Mouse (Mus musculus) CD8-positive naive resting alpha-beta T cell, adult 2 months (primary cell): ENCODE measurements around the gene Slc25a47.
A peak's percentile ranks its signal among the peaks of the same experiment; 100 is the strongest.

ENCODE experiments used
- DNase-seq, 2 experiments: peaks; one replicate each; pipeline ENCODE4 v3.0.0; 2022; ENCODE audit warnings: low read depth in 2 of 2, low spot score in 2 of 2

Slc25a47 gene

GRCm38 (mm10) chr12:108857589-108858184, 21.8 kb downstream of the Slc25a47 start:
- DNase-seq, result no peak

- DNase-seq, result no peak
Measured at GRCm38 (mm10) chr12:108858486-108858885, 22.6 kb downstream of the Slc25a47 start.

GRCm38 (mm10) chr12:108865007-108865494, 29.2 kb downstream of the Slc25a47 start:
- no peak for DNase-seq

DNA sequence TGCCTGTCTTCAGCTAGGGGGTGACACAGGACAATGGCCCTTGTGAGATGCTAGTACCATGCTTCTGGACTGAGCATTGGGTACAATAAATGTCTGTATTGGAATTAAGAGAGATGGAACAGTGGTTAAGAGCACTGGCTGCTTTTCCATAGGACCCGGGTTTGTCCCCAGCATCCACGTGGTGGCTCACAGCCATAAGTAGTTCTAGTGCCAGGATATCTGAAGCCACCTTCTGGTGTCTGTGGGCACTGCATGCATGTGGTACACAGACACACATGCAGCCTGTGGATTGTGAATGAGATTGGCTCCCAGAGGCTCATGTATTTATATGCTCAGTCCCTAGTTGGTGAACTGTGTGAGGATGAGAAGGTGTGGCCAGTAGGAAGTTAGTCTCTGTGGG, 33.7 kb downstream of the Slc25a47 start:
- DNase-seq, result peak in 1 of 2 experiments; percentile 8

- no peak for DNase-seq
Measured at GRCm38 (mm10) chr12:108873122-108873521, 37.3 kb downstream of the Slc25a47 start.

DNA sequence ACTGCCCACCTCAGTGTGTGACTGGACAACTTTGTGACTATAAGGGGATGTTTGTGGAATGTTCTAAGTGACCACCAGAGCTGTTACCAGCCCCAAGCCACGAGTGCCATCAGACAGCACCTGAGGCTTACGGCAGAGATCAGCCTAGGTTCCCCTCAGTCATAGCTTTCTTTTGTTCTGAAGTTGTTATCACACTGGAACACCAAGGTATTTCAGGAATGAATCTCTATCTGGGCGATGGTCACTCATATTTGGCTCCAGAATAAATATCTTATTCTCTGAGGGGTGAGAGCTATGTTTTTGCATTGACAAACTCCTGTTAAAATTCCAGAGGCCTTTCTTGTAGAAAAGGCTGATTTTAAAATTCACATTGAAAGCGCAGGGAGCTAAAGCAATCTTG, 43.3 kb downstream of the Slc25a47 start:
- no peak for DNase-seq

DNA sequence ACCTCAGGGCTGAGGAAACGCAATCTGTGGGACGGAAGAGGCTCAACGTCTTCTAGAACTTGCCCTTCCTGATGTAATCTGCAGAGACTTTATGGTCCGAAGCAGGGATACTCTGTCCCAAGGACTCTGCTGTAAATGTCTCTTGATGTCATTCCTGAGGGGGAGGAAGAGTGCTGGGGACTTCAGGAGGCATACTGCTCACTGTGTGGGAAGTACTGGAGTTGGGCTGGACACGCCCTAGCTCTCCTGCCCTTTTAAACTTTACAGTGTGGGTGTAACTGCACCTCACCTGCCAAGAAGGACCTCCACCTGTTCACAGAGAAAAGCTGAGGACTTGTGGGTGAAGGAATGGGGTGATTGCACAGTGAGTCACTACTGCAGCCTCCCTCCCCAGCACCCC, 44.8 kb downstream of the Slc25a47 start:
- DNase-seq, result no peak

DNA sequence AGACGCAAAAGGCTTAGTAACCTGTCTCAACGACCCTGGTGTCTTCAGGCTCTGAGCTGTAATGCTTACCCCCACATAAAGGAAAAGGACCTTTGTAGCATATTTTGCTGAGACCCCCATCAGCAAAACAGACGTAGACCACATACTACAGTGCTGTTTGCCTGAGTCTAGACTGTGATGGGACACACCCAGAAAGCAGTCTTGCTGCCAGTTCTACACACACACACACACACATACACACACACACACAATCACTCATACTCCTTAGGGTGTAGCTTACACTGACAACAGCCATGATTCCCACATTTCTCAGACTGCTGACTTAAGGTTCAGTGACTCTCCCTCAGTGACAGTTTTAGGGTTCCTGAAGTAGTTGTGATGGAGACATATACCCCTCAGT, 45.3 kb downstream of the Slc25a47 start:
- no peak for DNase-seq

DNA sequence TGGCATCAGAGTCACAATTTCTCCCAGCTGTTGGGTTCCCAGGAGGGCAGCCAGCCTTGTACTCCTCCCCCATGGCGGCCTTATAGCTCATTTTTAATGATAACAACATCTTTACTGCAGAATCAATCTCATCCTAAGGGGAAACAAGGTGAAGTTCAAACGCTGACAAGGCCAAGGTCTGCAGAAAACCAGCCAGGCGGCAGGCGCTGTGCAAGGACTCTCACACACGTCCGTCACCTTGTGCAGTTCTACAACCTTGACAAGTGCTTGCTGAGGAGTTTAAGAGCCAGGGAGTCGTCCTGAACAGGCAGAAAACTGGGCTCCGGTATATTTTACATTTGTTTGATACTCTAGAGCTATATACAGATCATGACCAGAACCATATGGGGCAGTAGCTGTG, 46.9 kb downstream of the Slc25a47 start:
- no peak for DNase-seq

- DNase-seq, result no peak
Measured at GRCm38 (mm10) chr12:108885906-108886305, 50.1 kb downstream of the Slc25a47 start.

DNA sequence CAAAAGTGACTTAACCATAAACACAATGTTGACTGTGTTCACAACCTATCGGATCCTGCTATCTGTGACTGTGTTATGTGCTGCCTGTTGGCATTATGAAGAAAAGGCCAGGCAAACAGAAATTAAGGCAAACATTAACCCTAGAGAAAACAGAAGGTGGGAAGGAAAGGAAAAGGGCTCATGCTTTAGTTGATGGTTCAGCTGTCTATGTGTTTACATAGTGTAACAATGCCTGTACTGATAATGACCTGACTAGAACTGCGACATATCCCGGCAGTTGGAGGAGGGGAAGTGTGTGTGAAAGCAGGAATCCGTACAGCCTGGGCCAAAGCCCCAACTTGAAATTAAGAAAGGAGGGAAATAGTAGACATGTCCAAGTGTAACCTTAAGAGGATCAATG, 51.2 kb downstream of the Slc25a47 start:
- DNase-seq, result no peak

DNA sequence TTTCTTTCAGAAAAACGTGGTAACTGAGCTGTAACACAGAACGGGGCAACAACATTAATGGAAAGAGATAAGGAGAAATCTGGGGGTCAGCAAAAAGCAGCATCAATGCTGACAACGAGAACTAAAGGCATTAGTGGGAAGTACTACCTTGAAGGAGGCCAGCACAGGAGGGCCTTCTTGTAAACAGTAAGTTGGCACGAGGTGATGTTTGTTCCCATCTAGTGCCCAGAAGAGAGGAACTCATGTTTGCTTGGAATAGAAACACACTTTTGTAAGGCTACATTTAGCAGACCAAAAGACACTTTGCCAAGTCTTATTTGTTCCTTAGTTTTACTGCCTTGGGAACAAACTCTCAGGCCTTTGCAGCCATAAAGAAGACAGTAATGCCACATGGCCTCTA, 52.8 kb downstream of the Slc25a47 start:
- no peak for DNase-seq

DNA sequence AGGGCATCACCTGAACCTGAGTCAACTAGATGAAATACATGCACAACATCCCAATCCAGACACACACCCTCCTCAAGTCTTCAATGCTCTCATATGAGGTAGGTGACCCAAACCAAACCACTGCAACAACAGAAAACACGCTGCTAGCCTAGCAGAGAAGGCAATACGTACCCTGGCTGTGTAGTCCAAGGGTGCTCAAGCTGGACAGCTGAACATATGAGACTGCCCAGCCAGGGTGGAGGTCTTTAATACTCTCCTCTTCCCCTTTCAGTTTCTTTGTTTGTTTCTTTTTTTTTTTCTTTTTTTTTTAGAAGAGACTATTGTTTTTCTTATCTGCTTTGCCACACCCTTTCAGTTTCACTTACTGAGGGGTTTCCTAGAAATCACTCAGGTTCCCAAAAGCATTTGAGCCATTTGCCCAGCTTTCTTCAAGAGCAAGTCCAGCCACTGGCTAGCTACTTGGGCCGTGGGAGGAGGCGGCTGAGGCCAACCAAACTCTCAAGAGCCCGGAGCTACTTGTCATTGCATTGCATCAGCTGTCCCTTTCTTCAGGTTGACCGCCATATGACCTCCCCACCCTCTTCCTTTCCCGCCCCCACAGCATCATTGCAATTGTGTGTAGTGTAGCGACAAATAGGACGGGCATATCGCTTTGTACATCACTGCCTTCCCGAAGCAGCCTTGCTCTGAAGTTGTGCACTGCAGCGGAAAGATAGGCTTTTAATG, 57.3 kb downstream of the Slc25a47 start, which contains the start of gene Wdr25:
TSS of gene Wdr25 (plus strand) at position 643 of the 726 bp plus-strand sequence.
- no peak for DNase-seq

DNA sequence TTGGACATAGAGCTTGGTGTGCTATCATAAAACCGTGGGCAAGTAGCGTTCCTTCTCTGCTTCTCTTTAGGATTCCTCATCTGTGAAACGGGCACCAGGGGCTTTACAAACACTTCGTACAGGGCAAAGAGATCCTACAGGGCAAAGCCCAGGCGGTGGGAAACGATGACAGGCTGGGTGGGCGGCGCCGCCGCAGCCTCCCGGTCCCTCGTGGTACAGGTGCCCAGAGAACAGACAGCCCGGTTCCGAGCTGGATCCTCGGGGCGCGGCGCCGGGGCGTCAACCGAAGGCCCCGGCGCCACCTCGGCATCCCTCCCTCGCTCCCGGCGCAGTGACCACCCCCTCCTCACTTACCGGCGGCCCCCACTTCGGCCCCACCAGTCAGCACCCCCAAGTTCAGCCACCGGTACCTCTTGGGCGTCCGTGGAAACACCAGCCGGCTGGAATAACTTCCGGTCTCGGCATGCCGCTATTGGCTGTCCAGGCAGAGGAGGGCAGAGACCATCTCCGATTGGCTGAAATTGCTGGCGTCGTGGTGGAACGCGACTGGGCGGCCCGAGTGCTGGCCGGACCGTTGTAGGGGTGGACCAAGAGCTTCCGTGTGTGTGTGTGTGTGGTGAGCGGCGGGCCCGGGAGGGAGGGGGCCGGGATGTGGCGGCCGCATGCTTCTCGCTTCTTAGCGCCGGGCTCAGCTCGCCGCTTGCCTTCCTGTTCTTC, 58.0 kb downstream of the Slc25a47 start, which contains the start of gene Wars:
TSS of gene Wars (minus strand) at position 460 of the 717 bp plus-strand sequence.
- peak; percentile 86 to 87 for DNase-seq

- DNase-seq, result no peak
Measured at GRCm38 (mm10) chr12:108894432-108894816, 58.6 kb downstream of the Slc25a47 start.

GRCm38 (mm10) chr12:108896006-108896405, 60.2 kb downstream of the Slc25a47 start:
- peak in 1 of 2 experiments; percentile 11 for DNase-seq

GRCm38 (mm10) chr12:108901346-108901745, 65.5 kb downstream of the Slc25a47 start:
- DNase-seq, result no peak

DNA sequence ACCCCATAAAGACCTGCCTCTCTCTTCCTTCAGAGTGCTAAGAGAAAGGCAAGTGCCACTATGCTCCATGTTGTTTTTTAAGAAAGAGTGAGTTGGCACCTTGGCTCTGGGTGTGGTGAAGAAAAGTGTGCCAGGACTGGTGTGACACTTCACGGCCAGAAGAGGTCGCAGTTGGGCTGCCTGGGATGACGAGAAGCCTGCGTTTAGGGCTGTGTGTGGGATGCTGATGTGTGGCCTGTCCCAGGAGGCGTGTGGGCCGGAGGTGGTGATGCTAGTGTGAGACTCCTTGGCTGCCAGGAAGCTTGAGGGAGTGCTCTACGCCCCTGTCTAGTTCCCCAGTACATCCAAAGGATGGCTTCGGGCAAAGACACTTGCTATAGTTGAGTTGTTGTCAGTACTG, 67.1 kb downstream of the Slc25a47 start:
- DNase-seq, result peak; percentile 23 to 45

- peak in 1 of 2 experiments; percentile 12 for DNase-seq
Measured at GRCm38 (mm10) chr12:108903600-108904275, 67.9 kb downstream of the Slc25a47 start.

GRCm38 (mm10) chr12:108904276-108904653, 68.4 kb downstream of the Slc25a47 start:
- DNase-seq, result no peak

GRCm38 (mm10) chr12:108905620-108906302, 69.9 kb downstream of the Slc25a47 start:
- DNase-seq, result no peak
